Mouse (Mus musculus) cortical plate, adult 2 months (tissue): ENCODE data around the gene 4930544D05Rik.

Experiments
- CTCF ChIP-seq: fragments of 200-500 bp; IDR thresholded peaks from 2 replicates; pipeline ENCODE4 v1.5.1; 2011; ENCODE audit warnings: mild to moderate bottlenecking, control low read depth, low read length; ENCODE audit not compliant: insufficient read depth; ENCODE audit errors: extremely low read depth
- POLR2A ChIP-seq: fragments of 200-500 bp; IDR thresholded peaks from 2 replicates; pipeline ENCODE4 v1.6.1; 2011; ENCODE audit warnings: mild to moderate bottlenecking, low read length, control low read depth; ENCODE audit not compliant: insufficient read depth; ENCODE audit errors: extremely low read depth

- TF ChIP-seq POLR2A (no peak), CTCF (no peak)
Measured at GRCm38 (mm10) chr11:70597301-70597700, 18.3 kb upstream of the 4930544D05Rik start.
